Mouse (Mus musculus) liver, embryonic 14.5 days (tissue): ENCODE results near the gene Pard6b. TPM values are rescaled to one million over a fixed set of nuclear protein-coding genes. Genes with fewer than 3 reads are reported as not detected.
A peak's percentile ranks its signal among the peaks of the same experiment; 100 is the strongest.

Source experiments
- ATAC-seq: fragments of 200-750 bp; cut with Nextera tagmentation; 2 replicates; pipeline ENCODE4 v1.8.0; 2017; ENCODE audit warnings: moderate number of reproducible peaks, mild to moderate bottlenecking, moderate library complexity; ENCODE audit not compliant: insufficient read depth
- DNase-seq, 3 experiments: peaks; one replicate each; pipeline ENCODE4 v3.0.0-alpha.2; 2012 to 2013; ENCODE audit warnings: low read depth in 3 of 3, low spot score in 3 of 3
- H3K27ac ChIP-seq: fragments of 300-500 bp; sonication (generic); 2 replicates; pipeline ENCODE4 v1.5.1; 2014; ENCODE audit warnings: moderate library complexity, mild to moderate bottlenecking, control low read depth, inconsistent platforms
- H3K27me3 ChIP-seq: fragments of 300-500 bp; sonication (generic); 2 replicates; pipeline ENCODE4 v1.6.1; 2014; ENCODE audit warnings: mild to moderate bottlenecking, low read length, moderate library complexity; ENCODE audit not compliant: control insufficient read depth, insufficient read depth
- H3K36me3 ChIP-seq: fragments of 300-500 bp; sonication (generic); replicated peaks from 2 replicates; pipeline ENCODE4 v1.6.1; 2014; ENCODE audit warnings: low read depth; ENCODE audit not compliant: control insufficient read depth, insufficient read depth
- H3K4me1 ChIP-seq, 2 experiments: fragments of 200-500 bp in 1 of 2; fragments of 300-500 bp in 1 of 2; sonication (generic) in 1 of 2; replicated peaks; 2 replicates each; pipeline ENCODE4 v1.6.1; 2012 to 2014; ENCODE audit warnings: antibody characterized with exemption in 1 of 2, inconsistent platforms in 1 of 2, low read length in 1 of 2; ENCODE audit not compliant: control insufficient read depth in 2 of 2, insufficient read depth in 2 of 2
- H3K4me2 ChIP-seq: fragments of 300-500 bp; sonication (generic); 2 replicates; pipeline ENCODE4 v1.6.1; 2014; ENCODE audit warnings: low read depth, mild to moderate bottlenecking, control low read depth, moderate library complexity
- H3K4me3 ChIP-seq, 2 experiments: fragments of 200-500 bp in 1 of 2; fragments of 300-500 bp in 1 of 2; sonication (generic) in 1 of 2; 2 replicates each; pipeline ENCODE4 v1.5.1; 2012 to 2014; ENCODE audit warnings: low read depth in 2 of 2, low read length in 2 of 2, mild to moderate bottlenecking in 2 of 2, control low read depth in 1 of 2, inconsistent platforms in 1 of 2, moderate library complexity in 1 of 2; ENCODE audit not compliant: insufficient read depth in 1 of 2
- H3K9ac ChIP-seq: fragments of 300-500 bp; sonication (generic); replicated peaks from 2 replicates; pipeline ENCODE4 v1.6.1; 2014; ENCODE audit warnings: mild to moderate bottlenecking, control low read depth, moderate library complexity
- H3K9me3 ChIP-seq: fragments of 300-500 bp; sonication (generic); 2 replicates; pipeline ENCODE4 v1.6.1; 2016; ENCODE audit warnings: low read length, mixed read lengths; ENCODE audit not compliant: control insufficient read depth
- CTCF ChIP-seq: IDR thresholded peaks from 2 replicates; pipeline ENCODE4 v1.5.1; 2016; ENCODE audit warnings: antibody characterized with exemption, low read depth, control low read depth
- EP300 ChIP-seq: IDR thresholded peaks from 2 replicates; pipeline ENCODE4 v1.6.1; 2016; ENCODE audit warnings: antibody characterized with exemption, low read depth
- WGBS: fragments of 180-500 bp; shearing (Covaris S2); extraction: QIAGEN DNeasy Blood & Tissue Kit; methylation state at CpG from one replicate; pipeline ENCODE4 v1.1.7; 2014; ENCODE audit not compliant: insufficient replicate concordance; 5-methylcytosine and 5-hydroxymethylcytosine counted together
- polyA plus RNA-seq, 2 experiments: library from polyadenylated mRNA; depleted of rRNA in 1 of 2; stranded (reverse) in 1 of 2; unstranded in 1 of 2; fragments of >200 nt; fragmentation: Nextera tagmentation in 1 of 2; extraction: Ambion mirVana in 1 of 2; gene quantifications; 2 replicates each; pipeline versions ENCODE4 v1.2.1 to v1.2.3; 2012 to 2014

The Pard6b gene
- polyA plus RNA-seq (2012; rRNA removed) (1.9 and 2.2 TPM in 2 replicates), polyA plus RNA-seq (2014; fragmentation: Nextera tagmentation; extraction: Ambion mirVana) (1.8 and 2.3 TPM in 2 replicates)

DNA sequence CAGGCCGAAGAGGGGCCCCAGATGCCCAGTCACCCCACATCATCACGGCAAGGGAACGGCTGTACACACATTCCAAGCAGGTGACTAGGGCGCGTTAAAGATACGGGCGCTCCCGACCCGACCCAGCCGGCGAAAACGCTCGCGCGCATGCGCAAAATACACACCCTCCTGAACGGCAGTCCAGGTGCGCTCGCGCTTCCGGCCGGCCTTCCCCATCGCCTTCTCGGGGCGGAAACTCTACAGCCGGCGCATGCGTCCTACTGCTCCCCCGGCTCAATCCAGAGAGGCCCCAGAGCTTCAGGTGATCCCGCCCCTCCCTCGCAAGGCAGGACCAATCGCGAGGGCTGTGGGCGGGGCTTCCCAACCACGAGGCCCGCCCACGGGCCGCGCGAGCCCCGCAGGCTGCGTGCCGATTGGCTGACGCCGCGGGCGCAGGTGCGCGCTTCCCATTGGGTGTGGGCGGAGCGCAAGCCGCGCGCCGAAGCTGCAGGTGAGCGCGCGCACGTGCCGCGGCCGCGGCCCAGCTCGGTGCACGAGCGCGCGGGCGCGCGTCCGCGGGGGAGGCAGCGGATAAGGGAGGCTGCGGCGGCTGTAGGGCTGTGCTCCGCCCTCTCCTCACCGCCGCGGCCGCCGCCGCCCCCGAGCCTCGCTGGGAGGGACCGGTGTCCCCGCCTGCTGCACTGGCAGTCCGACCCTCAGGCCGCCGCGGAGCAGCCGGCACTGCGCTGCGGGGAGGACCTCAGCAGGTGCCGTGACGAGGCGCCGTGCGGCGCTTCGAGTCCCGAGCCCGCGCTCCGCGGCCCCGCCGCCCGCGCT, at the start of gene Pard6b:
Pard6b (plus strand) TSS at position 574 of the 816 bp plus-strand sequence.
- Histone ChIP-seq H3K9me3 (no peaks in the 10 kb centered on the region), H3K36me3 (no peaks in the 10 kb centered on the region), H3K4me2 (peak within 1 kb of the TSS; percentile 97), H3K4me3 (peak within 1 kb of the TSS; percentile 60 to 67), H3K27ac (peak within 1 kb of the TSS; percentile 19), H3K9ac (peak within 1 kb of the TSS; percentile 70), H3K27me3 (peaks cover 17% of the 10 kb centered on the region), H3K4me1 (peaks cover 0 to 18% of the 10 kb centered on the region in 2 experiments; a peak in 3 of 4 replicates)
- peak; percentile 89 to 95 (median 92) for DNase-seq
- under 1% methylated on average over 92 of the region's 110 CpGs for WGBS
- peak; percentile 90 for ATAC-seq
- no peak for TF ChIP-seq EP300
- TF ChIP-seq CTCF = no peak

DNA sequence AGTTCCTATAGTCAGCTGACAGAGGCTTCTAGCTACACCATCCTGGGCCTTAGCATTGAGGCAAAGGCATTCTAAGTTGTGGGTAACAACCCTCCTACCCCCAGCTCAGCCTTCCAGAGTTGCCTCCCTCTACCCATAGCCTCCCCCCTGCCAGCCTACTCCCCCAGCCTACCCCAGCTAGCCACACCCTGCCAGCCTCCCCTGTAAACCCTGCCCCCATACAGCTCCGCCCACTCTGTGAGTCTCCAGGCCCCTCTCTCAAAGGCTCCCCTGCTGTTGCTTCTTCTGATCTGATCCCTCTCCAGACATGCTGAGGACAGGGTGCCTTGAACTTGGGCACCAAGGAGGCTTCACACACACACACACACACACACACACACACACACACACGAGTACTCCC, 49.0 kb upstream of the Pard6b start:
- Histone ChIP-seq H3K27ac (no peak overlapping the region), H3K9ac (no peak overlapping the region), H3K4me3 (no peak overlapping the region), H3K4me2 (no peak overlapping the region), H3K27me3 (no peaks in the 10 kb centered on the region), H3K9me3 (no peaks in the 10 kb centered on the region), H3K4me1 (peaks cover 0 to 16% of the 10 kb centered on the region in 2 experiments; a peak in 3 of 4 replicates), H3K36me3 (no peaks in the 10 kb centered on the region)
- no peak for DNase-seq
- 46% methylated on average over 2 of the region's 2 CpGs for WGBS
- no peak for TF ChIP-seq EP300
- no peak for TF ChIP-seq CTCF
- peak; percentile 38; the same call in 1 of the 2 replicates for ATAC-seq

DNA sequence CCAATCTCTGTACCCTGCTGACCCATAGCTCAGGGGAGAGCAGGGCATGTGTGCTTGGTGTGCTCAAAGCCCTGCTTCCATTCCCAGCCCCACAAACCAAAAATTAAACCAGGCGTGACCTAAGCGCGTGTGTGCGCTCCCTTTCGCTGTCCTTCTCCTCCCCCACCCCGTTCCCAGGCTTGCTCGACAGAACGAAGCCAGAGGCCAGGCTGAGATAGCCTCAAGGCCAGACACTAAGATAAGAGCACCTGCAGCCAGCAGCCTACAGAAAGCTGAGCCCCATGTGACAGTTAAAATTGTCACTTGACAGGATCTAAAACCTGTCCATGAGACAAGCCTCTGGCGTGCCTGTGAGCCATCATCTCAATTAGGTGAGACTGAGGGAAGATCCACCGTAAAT, 46.9 kb upstream of the Pard6b start:
- H3K4me2 ChIP-seq = no peak overlapping the region
- no peak overlapping the region for H3K27ac ChIP-seq
- 17% methylated on average over 10 of the region's 10 CpGs for WGBS
- H3K9me3 ChIP-seq = no peaks in the 10 kb centered on the region
- no peak overlapping the region for H3K9ac ChIP-seq
- no peak for DNase-seq
- peak; percentile 60; the same call in 1 of the 2 replicates for ATAC-seq
- no peak overlapping the region for H3K4me3 ChIP-seq
- H3K36me3 ChIP-seq = no peaks in the 10 kb centered on the region
- H3K4me1 ChIP-seq = peaks cover 0 to 20% of the 10 kb centered on the region in 2 experiments; a peak in 3 of 4 replicates
- TF ChIP-seq EP300 (0 out of 2 replicates have a peak, but pooled peaks have one; percentile 37), CTCF (no peak)
- H3K27me3 ChIP-seq = no peaks in the 10 kb centered on the region

DNA sequence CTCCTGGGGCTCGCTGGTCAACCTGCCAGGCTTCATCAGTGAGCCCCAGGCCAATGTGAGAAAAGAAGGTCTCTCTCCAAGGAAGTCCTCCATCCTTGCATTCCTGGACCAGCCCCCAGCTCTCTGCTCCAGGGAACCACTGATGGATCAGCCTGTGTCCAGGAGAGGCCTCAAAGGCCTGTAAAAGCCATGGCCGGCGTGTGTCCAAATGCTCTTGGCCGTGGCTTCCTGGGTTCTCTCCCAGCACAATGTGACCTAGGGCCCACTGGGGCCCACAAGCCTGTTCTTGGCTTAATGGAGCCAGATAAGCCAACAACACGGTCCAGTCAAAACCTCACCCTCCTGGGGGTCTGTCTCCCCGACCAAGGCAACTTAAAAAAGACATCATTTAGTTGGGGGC, 44.9 kb upstream of the Pard6b start:
- TF ChIP-seq CTCF (no peak), EP300 (no peak)

DNA sequence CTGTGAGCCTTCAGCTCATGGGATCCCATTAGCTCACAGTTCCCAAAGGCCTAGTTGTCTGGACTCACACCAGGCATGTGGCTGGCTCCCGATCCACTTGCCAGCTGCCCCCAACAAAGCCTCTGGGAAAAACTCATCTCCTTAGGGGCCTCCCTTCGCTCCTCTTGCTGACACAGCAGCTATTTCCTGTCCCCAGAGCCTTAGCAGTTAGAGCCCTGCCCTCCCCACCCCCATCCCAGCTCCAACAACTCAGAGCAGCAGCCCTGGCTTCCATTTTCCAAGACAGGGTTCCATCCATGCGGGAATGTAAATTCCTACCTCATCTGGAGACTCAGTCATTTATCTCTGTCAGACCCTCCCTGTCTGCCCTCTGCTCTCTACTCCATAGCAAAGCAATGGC, 43.7 kb upstream of the Pard6b start:
- 33% methylated on average over 3 of the region's 3 CpGs for WGBS
- Histone ChIP-seq H3K9me3 (no peaks in the 10 kb centered on the region), H3K27ac (no peak overlapping the region), H3K27me3 (no peaks in the 10 kb centered on the region), H3K9ac (no peak overlapping the region), H3K4me3 (no peak overlapping the region), H3K36me3 (no peaks in the 10 kb centered on the region), H3K4me1 (peaks cover 0 to 19% of the 10 kb centered on the region in 2 experiments; a peak in 3 of 4 replicates), H3K4me2 (no peak overlapping the region)
- ATAC-seq (no peak), DNase-seq (no peak)
- TF ChIP-seq CTCF = no peak
- no peak for TF ChIP-seq EP300

More for the DNA sequence above, 44.9 kb upstream of the Pard6b start:
- Histone ChIP-seq H3K36me3 (no peaks in the 10 kb centered on the region), H3K27ac (no peak overlapping the region), H3K4me2 (no peak overlapping the region), H3K9ac (no peak overlapping the region), H3K27me3 (no peaks in the 10 kb centered on the region), H3K9me3 (no peaks in the 10 kb centered on the region), H3K4me1 (peaks cover 0 to 20% of the 10 kb centered on the region in 2 experiments; a peak in 3 of 4 replicates), H3K4me3 (no peak overlapping the region)
- WGBS = 70% methylated on average over 6 of the region's 6 CpGs
- ATAC-seq (no peak), DNase-seq (no peak)
